Mouse (Mus musculus): ENCODE measurements at regions not wholly inside any gene's neighbourhood (a gene's known extent, or its start where the extent isn't known, plus 50 kb on each side); places are given as distances from the start of the nearest gene placed in this dataset.

DNA sequence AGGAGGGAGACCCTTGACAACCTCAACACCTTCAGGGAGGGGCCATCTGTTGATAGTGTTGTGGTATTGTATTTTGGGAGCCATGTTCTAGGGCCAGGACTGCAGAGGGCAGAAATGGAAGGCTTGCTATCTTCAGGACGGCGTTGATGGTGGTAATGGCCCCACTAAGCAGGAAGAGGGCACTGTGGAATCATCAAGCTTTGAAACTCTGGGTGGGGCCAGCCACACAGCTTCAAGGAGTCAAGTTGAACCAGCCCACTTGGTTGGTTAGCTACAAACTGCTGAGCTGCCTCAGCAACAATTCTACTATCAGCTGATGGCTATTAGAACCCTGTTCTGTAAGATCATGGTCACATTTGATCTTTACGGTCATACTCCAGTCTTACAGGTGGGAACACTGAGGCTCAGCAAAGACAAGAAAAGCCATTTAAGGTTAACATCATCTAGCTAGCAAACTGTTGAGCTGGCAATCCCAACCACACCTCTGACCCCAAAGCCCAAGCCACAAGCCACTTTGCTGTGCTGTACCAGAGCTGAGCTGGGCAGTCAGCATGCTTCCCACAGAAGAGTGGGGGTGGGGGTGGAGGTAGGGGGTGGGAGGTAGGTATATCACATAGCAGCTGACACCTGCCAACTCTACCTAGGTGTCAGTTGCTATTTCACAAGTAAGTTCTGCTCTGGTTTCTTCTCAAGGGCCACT is 203.9 kb downstream of the Uaca start:
- DNase-seq = peak; percentile 41 to 48

- DNase-seq = peak; percentile 53 to 76
These were observed 204.7 kb downstream of the Uaca start for GRCm38 (mm10) chr9:60999001-60999529.

DNA sequence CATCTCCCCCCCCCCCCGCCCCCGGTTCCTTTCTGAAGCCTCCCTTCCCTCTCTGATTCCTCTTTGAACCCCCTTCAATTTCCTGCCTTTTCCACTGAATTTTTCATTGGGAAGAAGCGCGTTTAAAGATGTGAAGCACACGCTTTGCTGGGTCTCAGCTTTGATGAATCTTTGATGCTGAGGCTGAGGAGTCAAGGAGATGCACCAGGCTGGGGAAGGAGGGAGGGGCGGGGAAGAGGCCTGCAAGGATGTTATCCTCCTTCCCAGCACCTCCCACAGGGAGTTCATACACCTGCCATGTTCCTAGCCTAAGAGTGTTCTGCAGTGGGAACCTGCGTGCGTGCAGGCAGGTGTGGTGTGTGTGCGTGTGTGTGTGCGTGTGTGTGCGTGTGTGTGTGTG is 205.9 kb downstream of the Uaca start:
- DNase-seq = no peak

- DNase-seq = no peak
These were observed 208.2 kb downstream of the Uaca start for GRCm38 (mm10) chr9:61002572-61002971.

GRCm38 (mm10) chr9:61008446-61008845 is 214.1 kb downstream of the Uaca start:
- no peak for DNase-seq

DNA sequence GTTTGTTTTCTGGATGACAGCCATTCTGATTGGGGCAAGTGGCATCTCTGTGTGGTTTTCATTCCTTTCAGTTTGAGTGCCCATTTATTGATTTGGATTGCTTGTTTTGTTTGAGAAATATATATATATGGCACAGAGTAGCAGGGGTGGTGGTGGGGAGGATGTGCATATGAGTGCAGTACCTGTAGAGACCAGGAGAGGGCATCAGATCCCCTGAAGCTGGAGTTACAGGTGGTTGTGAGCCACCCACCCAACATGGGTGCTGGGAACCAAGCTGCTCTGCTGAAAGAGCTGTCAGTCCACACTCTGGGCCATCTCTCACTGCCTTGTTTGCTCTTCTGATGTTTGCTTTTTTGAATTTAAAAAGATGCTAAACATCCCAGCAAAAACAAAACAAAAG is 216.7 kb downstream of the Uaca start:
- DNase-seq = no peak

- peak; percentile 75 to 86 for DNase-seq
These were observed 218.6 kb downstream of the Uaca start for GRCm38 (mm10) chr9:61012771-61013540.

- no peak for DNase-seq
These were observed 219.8 kb downstream of the Uaca start for GRCm38 (mm10) chr9:61014151-61014550.

GRCm38 (mm10) chr9:61015374-61015890 is 221.1 kb downstream of the Uaca start:
- DNase-seq = no peak

GRCm38 (mm10) chr9:61016673-61017072 is 222.3 kb downstream of the Uaca start:
- DNase-seq = no peak

- DNase-seq = no peak
These were observed 225.6 kb downstream of the Uaca start for GRCm38 (mm10) chr9:61019938-61020337.

GRCm38 (mm10) chr9:61021810-61022209 is 227.5 kb downstream of the Uaca start:
- no peak for DNase-seq

DNA sequence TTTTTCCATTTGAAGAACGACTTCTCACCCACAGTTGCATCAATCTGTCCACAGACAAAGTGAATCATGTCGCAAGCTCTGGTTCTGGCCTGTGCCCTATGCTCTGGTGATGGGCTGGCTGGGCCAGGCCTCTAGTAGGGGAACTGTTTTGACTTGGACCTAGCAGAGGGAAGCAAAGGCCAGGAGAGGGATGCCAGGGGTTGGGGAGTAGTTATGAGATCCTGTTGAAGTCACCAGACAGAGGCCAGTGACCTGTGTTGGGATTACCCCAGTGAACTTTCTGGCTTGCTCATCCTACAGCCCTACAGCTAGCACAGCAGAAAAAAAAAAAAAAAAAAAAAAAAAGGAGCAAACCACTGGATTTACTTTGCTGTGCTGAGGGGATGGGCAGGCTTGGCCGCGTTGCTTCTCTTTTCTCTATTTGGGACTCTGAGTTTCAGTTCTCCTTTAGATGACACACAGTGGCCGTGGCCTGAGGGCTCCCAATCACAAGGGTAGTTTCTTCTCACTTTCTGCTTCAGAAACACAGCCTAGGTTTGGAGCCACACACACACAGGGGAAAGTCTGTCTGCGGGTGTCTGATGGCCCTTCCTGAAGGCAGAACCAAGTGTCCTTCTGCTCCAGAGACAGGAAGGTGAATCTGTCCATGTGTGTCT is 228.2 kb downstream of the Uaca start:
- DNase-seq = no peak

GRCm38 (mm10) chr9:61025341-61025740 is 231.0 kb downstream of the Uaca start:
- no peak for DNase-seq

- no peak for DNase-seq
These were observed 234.5 kb downstream of the Uaca start for GRCm38 (mm10) chr9:61028775-61029401.

- no peak for DNase-seq
These were observed 237.5 kb downstream of the Uaca start for GRCm38 (mm10) chr9:61031699-61032447.

- DNase-seq = no peak
These were observed 238.4 kb downstream of the Uaca start for GRCm38 (mm10) chr9:61032448-61033433.

GRCm38 (mm10) chr9:61033593-61033992 is 239.3 kb downstream of the Uaca start:
- DNase-seq = no peak

DNA sequence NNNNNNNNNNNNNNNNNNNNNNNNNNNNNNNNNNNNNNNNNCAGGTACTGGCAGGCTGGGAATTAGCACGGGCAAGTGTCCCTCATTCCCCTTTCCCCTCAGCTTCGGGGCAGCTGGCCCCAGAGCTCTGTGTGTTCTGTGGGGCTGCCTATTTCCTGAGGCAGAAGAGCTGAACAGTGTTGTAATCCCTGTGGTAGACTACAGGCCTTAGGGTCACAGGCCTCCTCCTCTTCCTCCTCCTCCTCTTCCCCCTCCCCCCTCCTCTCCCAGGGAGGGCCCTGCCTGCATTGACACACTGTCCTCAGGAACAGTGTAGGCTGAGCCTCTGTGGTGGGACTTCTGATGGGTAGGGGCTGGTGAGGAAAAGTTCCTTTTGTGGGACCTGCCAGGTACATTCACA is 247.7 kb downstream of the Uaca start:
- no peak for DNase-seq

- no peak for DNase-seq
These were observed 250.6 kb downstream of the Uaca start for GRCm38 (mm10) chr9:61044983-61045382.

GRCm38 (mm10) chr9:61046517-61046916 is 252.2 kb downstream of the Uaca start:
- peak; percentile 67 to 73 for DNase-seq

Measured in thymus, adult 18-20 months (tissue).